Mouse (Mus musculus): ENCODE data around the gene Sema3b. TPM values are rescaled to one million over a fixed set of nuclear protein-coding genes. Genes with fewer than 3 reads are reported as not detected.
"Not testable (repeated sequence)": the region's sequence is repeated elsewhere in the genome, so short reads cannot be mapped to it uniquely, and the experiment has no call there.

The Sema3b gene
- polyA plus RNA-seq, 1 experiment from 2014 or later = 13.6 TPM

DNA sequence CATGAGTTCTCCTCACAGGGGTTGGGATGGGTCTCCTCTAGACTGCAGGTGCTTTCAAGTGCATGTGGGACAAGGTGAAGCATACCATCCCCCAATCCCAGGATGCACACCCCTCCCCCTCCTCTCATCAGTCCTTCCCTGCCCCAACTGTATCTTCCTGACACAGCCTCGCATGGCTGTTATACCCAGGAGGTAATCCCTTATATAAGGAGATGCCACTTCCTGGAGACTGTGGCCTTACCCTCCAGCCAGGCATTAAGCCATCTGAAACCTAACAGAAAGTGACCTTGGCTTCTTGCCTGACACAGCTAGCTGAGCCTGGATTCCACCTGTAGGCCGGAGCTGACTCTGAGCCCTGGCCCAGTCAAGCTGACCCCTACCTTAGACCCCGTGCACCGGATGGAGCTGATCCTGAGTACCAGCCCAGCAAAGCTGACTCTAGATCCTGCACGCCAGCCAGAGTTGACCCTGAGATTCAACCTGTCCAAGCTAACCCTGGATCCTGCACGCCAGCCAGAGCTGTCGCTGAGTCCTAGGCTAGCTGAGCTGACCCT, 26.4 kb downstream of the Sema3b start:
- Histone ChIP-seq H3K27ac (no peak overlapping the region), H3K36me3 (peaks cover 13% of the 10 kb centered on the region), H3K9ac (no peak overlapping the region), H3K27me3 (no peaks in the 10 kb centered on the region), H3K9me3 (no peaks in the 10 kb centered on the region), H3K4me2 (no peak overlapping the region), H3K4me1 (peaks cover 38% of the 10 kb centered on the region), H3K4me3 (no peak overlapping the region)
- WGBS = 89% methylated on average over 7 of the region's 7 CpGs
- ATAC-seq (ENCODE audit: insufficient number of reproducible peaks, low FRiP score, low TSS enrichment, low read depth) = no peak

GRCm38 (mm10) chr9:107581584-107581983, 27.4 kb downstream of the Sema3b start:
- Histone ChIP-seq H3K9ac (peak overlapping the region; percentile 47; the same call in 1 of the 2 replicates), H3K36me3 (peaks cover 13% of the 10 kb centered on the region), H3K9me3 (no peaks in the 10 kb centered on the region), H3K27me3 (no peaks in the 10 kb centered on the region), H3K4me3 (peak overlapping the region; percentile 60), H3K4me2 (peak overlapping the region; percentile 70), H3K4me1 (peaks cover 45% of the 10 kb centered on the region), H3K27ac (peak overlapping the region; percentile 96)
- ATAC-seq (ENCODE audit: insufficient number of reproducible peaks, low FRiP score, low TSS enrichment, low read depth) = no peak
- 64% methylated on average over 4 of the region's 4 CpGs for WGBS

- under 1% methylated on average over 32 of the region's 32 CpGs for WGBS
- peak; percentile 73 for ATAC-seq (ENCODE audit: insufficient number of reproducible peaks, low FRiP score, low TSS enrichment, low read depth)
- no peaks in the 10 kb centered on the region for H3K9me3 ChIP-seq
- H3K4me2 ChIP-seq = peak within 1 kb of the TSS; percentile 70
- peak within 1 kb of the TSS; percentile 60 for H3K4me3 ChIP-seq
- peak within 1 kb of the TSS; percentile 96 for H3K27ac ChIP-seq
- peak within 1 kb of the TSS; percentile 47 for H3K9ac ChIP-seq
- H3K27me3 ChIP-seq = no peaks in the 10 kb centered on the region
- H3K4me1 ChIP-seq = peaks cover 53% of the 10 kb centered on the region
- H3K36me3 ChIP-seq = peaks cover 13% of the 10 kb centered on the region
Measured at GRCm38 (mm10) chr9:107580501-107581317, 28.3 kb downstream of the Sema3b start, which contains the start of gene Hyal3. Gene Hyal3, plus strand, starts transcription at chr9:107580818.

- Histone ChIP-seq H3K27ac (peak overlapping the region; percentile 96), H3K9ac (no peak overlapping the region), H3K4me1 (peaks cover 55% of the 10 kb centered on the region), H3K27me3 (no peaks in the 10 kb centered on the region), H3K4me2 (peak overlapping the region; percentile 70; the same call in 1 of the 2 replicates), H3K36me3 (peaks cover 19% of the 10 kb centered on the region), H3K4me3 (no peak overlapping the region), H3K9me3 (no peaks in the 10 kb centered on the region)
- WGBS = 91% methylated on average over 14 of the region's 14 CpGs
- ATAC-seq (ENCODE audit: insufficient number of reproducible peaks, low FRiP score, low TSS enrichment, low read depth) = no peak
Measured at GRCm38 (mm10) chr9:107579023-107579900, 29.8 kb downstream of the Sema3b start.

- WGBS = 78% methylated on average over 3 of the region's 3 CpGs
- no peak for ATAC-seq (ENCODE audit: insufficient number of reproducible peaks, low FRiP score, low TSS enrichment, low read depth)
- Histone ChIP-seq H3K9me3 (no peaks in the 10 kb centered on the region), H3K4me3 (no peak within 1 kb of the TSS), H3K36me3 (peaks cover 22% of the 10 kb centered on the region), H3K4me2 (peak within 1 kb of the TSS; percentile 70; the same call in 1 of the 2 replicates), H3K27me3 (no peaks in the 10 kb centered on the region), H3K4me1 (peaks cover 55% of the 10 kb centered on the region), H3K9ac (no peak within 1 kb of the TSS), H3K27ac (peak within 1 kb of the TSS; percentile 96)
Measured at GRCm38 (mm10) chr9:107578587-107578986, 30.4 kb downstream of the Sema3b start, which contains the start of gene Naa80. Gene Naa80, plus strand, starts transcription at chr9:107578887.

DNA sequence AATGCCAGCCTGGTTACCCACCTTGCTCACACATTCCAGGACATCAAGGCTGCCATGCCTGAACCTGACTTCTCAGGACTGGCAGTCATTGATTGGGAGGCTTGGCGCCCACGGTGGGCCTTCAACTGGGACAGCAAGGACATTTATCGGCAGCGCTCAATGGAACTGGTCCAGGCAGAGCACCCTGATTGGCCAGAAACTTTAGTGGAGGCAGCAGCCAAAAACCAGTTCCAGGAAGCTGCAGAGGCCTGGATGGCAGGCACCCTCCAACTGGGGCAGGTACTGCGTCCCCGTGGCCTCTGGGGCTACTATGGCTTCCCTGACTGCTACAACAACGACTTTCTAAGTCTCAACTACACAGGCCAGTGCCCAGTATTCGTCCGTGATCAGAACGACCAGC, 31.2 kb downstream of the Sema3b start:
- WGBS = 93% methylated on average over 10 of the region's 10 CpGs
- Histone ChIP-seq H3K4me3 (no peak overlapping the region), H3K9me3 (no peaks in the 10 kb centered on the region), H3K9ac (no peak overlapping the region), H3K4me1 (peaks cover 55% of the 10 kb centered on the region), H3K36me3 (peaks cover 23% of the 10 kb centered on the region), H3K27me3 (no peaks in the 10 kb centered on the region), H3K27ac (no peak overlapping the region), H3K4me2 (0 out of 2 replicates have a peak overlapping the region, but pooled peaks have one; percentile 6)
- ATAC-seq (ENCODE audit: insufficient number of reproducible peaks, low FRiP score, low TSS enrichment, low read depth) = no peak

GRCm38 (mm10) chr9:107576357-107577107, 32.5 kb downstream of the Sema3b start, which contains the start of gene Hyal1:
Gene Hyal1, plus strand, starts transcription at chr9:107576927.
- Histone ChIP-seq H3K4me1 (peaks cover 50% of the 10 kb centered on the region), H3K36me3 (peaks cover 32% of the 10 kb centered on the region), H3K9me3 (no peaks in the 10 kb centered on the region), H3K27me3 (no peaks in the 10 kb centered on the region), H3K4me3 (peak within 1 kb of the TSS; percentile 43), H3K4me2 (peak within 1 kb of the TSS; percentile 57), H3K9ac (peak within 1 kb of the TSS; percentile 40; the same call in 1 of the 2 replicates), H3K27ac (peak within 1 kb of the TSS; percentile 87)
- peak; percentile 60; the same call in 1 of the 2 replicates for ATAC-seq (ENCODE audit: insufficient number of reproducible peaks, low FRiP score, low TSS enrichment, low read depth)
- WGBS = 17% methylated on average over 16 of the region's 16 CpGs

DNA sequence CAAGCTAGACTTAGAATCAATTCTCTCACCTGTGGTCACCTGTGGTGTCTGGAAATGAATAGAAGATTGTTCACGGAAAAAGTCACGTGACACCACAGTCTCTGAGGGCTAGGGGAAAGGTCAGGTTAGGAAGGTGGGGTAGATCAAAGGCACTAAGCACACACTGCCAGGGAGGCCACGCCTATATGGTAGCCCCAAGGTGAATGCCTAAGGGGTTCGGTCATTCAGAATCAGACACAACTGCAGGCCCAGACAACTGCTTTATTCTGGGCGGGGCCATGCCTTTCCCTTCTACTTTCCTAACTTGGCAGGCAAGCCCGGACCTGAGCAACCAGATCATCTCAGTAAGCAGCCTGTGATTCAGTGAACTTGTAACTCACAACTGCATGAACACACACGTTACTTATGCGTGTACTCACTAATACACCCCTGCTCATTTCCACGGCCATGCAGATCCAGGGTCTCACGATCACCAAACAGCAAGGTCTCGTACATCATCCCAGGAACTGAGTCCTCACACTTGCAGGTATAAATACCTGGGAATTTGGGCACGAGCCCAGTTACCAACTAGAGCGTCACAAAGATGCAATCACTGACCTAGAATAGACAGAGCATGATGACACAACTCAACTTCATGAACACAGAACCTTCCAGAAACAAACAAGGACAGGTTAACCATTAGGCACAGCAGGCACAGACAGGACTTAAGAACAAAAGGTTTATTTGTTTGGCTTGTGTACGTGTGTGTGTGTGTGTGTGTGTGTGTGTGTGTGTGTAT, 33.3 kb downstream of the Sema3b start:
- ATAC-seq (ENCODE audit: insufficient number of reproducible peaks, low FRiP score, low TSS enrichment, low read depth) = no peak
- Histone ChIP-seq H3K4me1 (peaks cover 54% of the 10 kb centered on the region), H3K27ac (peak overlapping the region; percentile 87), H3K36me3 (peaks cover 39% of the 10 kb centered on the region), H3K9ac (no peak overlapping the region), H3K4me2 (0 out of 2 replicates have a peak overlapping the region, but pooled peaks have one; percentile 57), H3K9me3 (no peaks in the 10 kb centered on the region), H3K27me3 (no peaks in the 10 kb centered on the region), H3K4me3 (0 out of 2 replicates have a peak overlapping the region, but pooled peaks have one; percentile 43)
- 70% methylated on average over 14 of the region's 14 CpGs for WGBS

DNA sequence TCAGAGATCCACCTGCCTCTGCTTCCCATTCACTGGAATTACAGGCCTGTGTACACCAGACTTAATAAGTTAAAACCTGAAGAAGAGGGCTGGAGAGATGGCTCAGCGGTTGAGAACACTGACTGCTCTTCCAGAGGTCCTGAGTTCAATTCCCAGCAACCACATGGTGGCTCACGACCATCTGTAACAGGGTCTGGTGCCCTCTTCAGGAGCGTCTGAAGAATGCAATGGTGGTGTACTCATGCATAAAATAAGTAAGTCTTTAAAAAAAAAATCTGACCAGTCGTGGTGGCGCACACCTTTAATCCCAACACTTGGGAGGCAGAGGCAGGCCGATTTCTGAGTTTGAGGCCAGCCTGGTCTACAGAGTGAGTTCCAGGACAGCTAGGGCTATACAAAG, 35.3 kb downstream of the Sema3b start:
- WGBS = 86% methylated on average over 6 of the region's 6 CpGs
- peaks cover 37% of the 10 kb centered on the region for H3K36me3 ChIP-seq
- H3K9ac ChIP-seq; H3K27ac ChIP-seq; H3K4me2 ChIP-seq; H3K9me3 ChIP-seq; H3K4me3 ChIP-seq; H3K27me3 ChIP-seq; ATAC-seq (ENCODE audit: insufficient number of reproducible peaks, low FRiP score, low TSS enrichment, low read depth): not testable (repeated sequence)
- peaks cover 51% of the 10 kb centered on the region for H3K4me1 ChIP-seq

GRCm38 (mm10) chr9:107572327-107572662, 36.7 kb downstream of the Sema3b start:
- Histone ChIP-seq H3K36me3 (peaks cover 37% of the 10 kb centered on the region), H3K27ac (no peak overlapping the region), H3K27me3 (no peaks in the 10 kb centered on the region), H3K4me1 (peaks cover 54% of the 10 kb centered on the region), H3K4me2 (no peak overlapping the region), H3K9me3 (no peaks in the 10 kb centered on the region), H3K4me3 (no peak overlapping the region), H3K9ac (no peak overlapping the region)
- 93% methylated on average over 2 of the region's 2 CpGs for WGBS
- ATAC-seq (ENCODE audit: insufficient number of reproducible peaks, low FRiP score, low TSS enrichment, low read depth) = no peak
